Mouse (Mus musculus): Measurements from ENCODE around the gene Fbxl4.

Fbxl4 gene

GRCm38 (mm10) chr4:22477711-22478230 lies 120.4 kb downstream of the Fbxl4 start:
- DNase-seq = no peak

- DNase-seq = no peak
These were observed 121.4 kb downstream of the Fbxl4 start for GRCm38 (mm10) chr4:22478488-22479367.

GRCm38 (mm10) chr4:22479368-22480090 lies 122.2 kb downstream of the Fbxl4 start:
- no peak for DNase-seq

- no peak for DNase-seq
These were observed 122.9 kb downstream of the Fbxl4 start for GRCm38 (mm10) chr4:22480091-22480857.

- DNase-seq = no peak
These were observed 123.5 kb downstream of the Fbxl4 start for GRCm38 (mm10) chr4:22480858-22481205.

- no peak for DNase-seq
These were observed 124.8 kb downstream of the Fbxl4 start for GRCm38 (mm10) chr4:22482118-22482517.

- no peak for DNase-seq
These were observed 125.5 kb downstream of the Fbxl4 start for GRCm38 (mm10) chr4:22482756-22483280.

- no peak for DNase-seq
These were observed 126.2 kb downstream of the Fbxl4 start for GRCm38 (mm10) chr4:22483548-22483947.
